Mouse (Mus musculus): ENCODE measurements around the gene Orm3.

Orm3 gene

GRCm38 (mm10) chr4:63370897-63371296 is 14.9 kb downstream of the Orm3 start:
- DNase-seq (ENCODE audit: low spot score): no peak

- DNase-seq (ENCODE audit: low spot score): peak; percentile 54
Observed at GRCm38 (mm10) chr4:63371890-63372289, 15.9 kb downstream of the Orm3 start.

- no peak for DNase-seq (ENCODE audit: low spot score)
Observed at GRCm38 (mm10) chr4:63373404-63373803, 17.4 kb downstream of the Orm3 start.

- DNase-seq (ENCODE audit: low spot score): no peak
Observed at GRCm38 (mm10) chr4:63374331-63374730, 18.4 kb downstream of the Orm3 start.

- no peak for DNase-seq (ENCODE audit: low spot score)
Observed at GRCm38 (mm10) chr4:63375367-63375766, 19.4 kb downstream of the Orm3 start.

- DNase-seq (ENCODE audit: low spot score): no peak
Observed at GRCm38 (mm10) chr4:63377483-63377882, 21.5 kb downstream of the Orm3 start.

- no peak for DNase-seq (ENCODE audit: low spot score)
Observed at GRCm38 (mm10) chr4:63382676-63383369, 26.9 kb downstream of the Orm3 start.

GRCm38 (mm10) chr4:63383474-63383873 is 27.5 kb downstream of the Orm3 start:
- DNase-seq (ENCODE audit: low spot score): no peak

- no peak for DNase-seq (ENCODE audit: low spot score)
Observed at GRCm38 (mm10) chr4:63384262-63384661, 28.3 kb downstream of the Orm3 start.

GRCm38 (mm10) chr4:63385253-63385652 is 29.3 kb downstream of the Orm3 start:
- no peak for DNase-seq (ENCODE audit: low spot score)

- no peak for DNase-seq (ENCODE audit: low spot score)
Observed at GRCm38 (mm10) chr4:63385784-63386183, 29.8 kb downstream of the Orm3 start.

- no peak for DNase-seq (ENCODE audit: low spot score)
Observed at GRCm38 (mm10) chr4:63388029-63388428, 32.1 kb downstream of the Orm3 start.

GRCm38 (mm10) chr4:63389121-63389886 is 33.3 kb downstream of the Orm3 start:
- DNase-seq (ENCODE audit: low spot score): peak; percentile 72

GRCm38 (mm10) chr4:63389887-63390528 is 34.0 kb downstream of the Orm3 start:
- no peak for DNase-seq (ENCODE audit: low spot score)

GRCm38 (mm10) chr4:63391322-63391721 is 35.4 kb downstream of the Orm3 start:
- DNase-seq (ENCODE audit: low spot score): no peak

- DNase-seq (ENCODE audit: low spot score): no peak
Observed at GRCm38 (mm10) chr4:63397981-63398537, 42.1 kb downstream of the Orm3 start.

- no peak for DNase-seq (ENCODE audit: low spot score)
Observed at GRCm38 (mm10) chr4:63398854-63399609, 43.1 kb downstream of the Orm3 start.

- DNase-seq (ENCODE audit: low spot score): no peak
Observed at GRCm38 (mm10) chr4:63399691-63400270, 43.8 kb downstream of the Orm3 start.

- no peak for DNase-seq (ENCODE audit: low spot score)
Observed at GRCm38 (mm10) chr4:63400541-63401306, 44.8 kb downstream of the Orm3 start.

GRCm38 (mm10) chr4:63401620-63402019 is 45.7 kb downstream of the Orm3 start:
- no peak for DNase-seq (ENCODE audit: low spot score)

GRCm38 (mm10) chr4:63402056-63402455 is 46.1 kb downstream of the Orm3 start:
- DNase-seq (ENCODE audit: low spot score): no peak
